Mouse (Mus musculus) intestine, postnatal 0 days (tissue): Measurements from ENCODE around the gene Mast4. TPM values are rescaled to one million over a fixed set of nuclear protein-coding genes. Genes with fewer than 3 reads are reported as not detected.

Source experiments
- ATAC-seq: fragments of 200-750 bp; cut with Nextera tagmentation; 2 replicates; pipeline ENCODE4 v1.8.0; 2017; ENCODE audit warnings: mild to moderate bottlenecking, moderate TSS enrichment, moderate library complexity
- H3K27ac ChIP-seq: fragments of 300-500 bp; sonication (generic); 2 replicates; pipeline ENCODE4 v1.5.1; 2014; ENCODE audit warnings: mild to moderate bottlenecking, low read depth, low read length, moderate library complexity
- H3K27me3 ChIP-seq: fragments of 300-500 bp; sonication (generic); replicated peaks from 2 replicates; pipeline ENCODE4 v1.6.1; 2014; ENCODE audit warnings: low read length, mixed read lengths; ENCODE audit not compliant: control insufficient read depth, insufficient read depth
- H3K36me3 ChIP-seq: fragments of 300-500 bp; sonication (generic); 2 replicates; pipeline ENCODE4 v1.6.1; 2014; ENCODE audit warnings: mild to moderate bottlenecking, moderate library complexity; ENCODE audit not compliant: control insufficient read depth, insufficient read depth
- H3K4me1 ChIP-seq: fragments of 300-500 bp; sonication (generic); replicated peaks from 2 replicates; pipeline ENCODE4 v1.6.1; 2014; ENCODE audit warnings: antibody characterized with exemption, low read length, mixed read lengths; ENCODE audit not compliant: control insufficient read depth, insufficient read depth
- H3K4me2 ChIP-seq: fragments of 300-500 bp; sonication (generic); replicated peaks from 2 replicates; pipeline ENCODE4 v1.6.1; 2014; ENCODE audit warnings: low read depth, mild to moderate bottlenecking, moderate library complexity
- H3K4me3 ChIP-seq: fragments of 300-500 bp; sonication (generic); 2 replicates; pipeline ENCODE4 v1.5.1; 2014; ENCODE audit warnings: low read depth, low read length
- H3K9ac ChIP-seq: fragments of 300-500 bp; sonication (generic); 2 replicates; pipeline ENCODE4 v1.6.1; 2014; ENCODE audit warnings: mild to moderate bottlenecking, low read depth, low read length
- H3K9me3 ChIP-seq: fragments of 300-500 bp; sonication (generic); 2 replicates; pipeline ENCODE4 v1.6.1; 2016; ENCODE audit warnings: mixed run types; ENCODE audit not compliant: control insufficient read depth
- CTCF ChIP-seq: sonication (generic); IDR thresholded peaks from 2 replicates; pipeline ENCODE4 v1.5.1; 2016; ENCODE audit warnings: low read depth, mild to moderate bottlenecking, control low read depth, antibody characterized with exemption, moderate library complexity
- WGBS: fragments of 180-500 bp; shearing (Covaris S2); extraction: QIAGEN DNeasy Blood & Tissue Kit; methylation state at CpG from one replicate; pipeline ENCODE4 v1.1.7; 2014; 5-methylcytosine and 5-hydroxymethylcytosine counted together
- polyA plus RNA-seq: library from polyadenylated mRNA; unstranded; fragments of >200 nt; fragmentation: Nextera tagmentation; extraction: Ambion mirVana; gene quantifications from 2 replicates; pipeline ENCODE4 v1.2.1, GENCODE M21; 2015

The Mast4 gene
- polyA plus RNA-seq, 1 experiment from 2014 or later, result 6.1 TPM

GRCm38 (mm10) chr13:102774786-102775201 lies 559.5 kb downstream of the Mast4 start:
- Histone ChIP-seq H3K27ac (no peak overlapping the region), H3K9me3 (no peaks in the 10 kb centered on the region), H3K4me3 (no peak overlapping the region), H3K4me1 (no peaks in the 10 kb centered on the region), H3K36me3 (peaks cover 23% of the 10 kb centered on the region), H3K27me3 (no peaks in the 10 kb centered on the region), H3K9ac (no peak overlapping the region), H3K4me2 (no peak overlapping the region)
- 74% methylated on average over 7 of the region's 7 CpGs for WGBS
- ATAC-seq, result no peak
- TF ChIP-seq CTCF, result peak; percentile 24; the same call in 1 of the 2 replicates

DNA sequence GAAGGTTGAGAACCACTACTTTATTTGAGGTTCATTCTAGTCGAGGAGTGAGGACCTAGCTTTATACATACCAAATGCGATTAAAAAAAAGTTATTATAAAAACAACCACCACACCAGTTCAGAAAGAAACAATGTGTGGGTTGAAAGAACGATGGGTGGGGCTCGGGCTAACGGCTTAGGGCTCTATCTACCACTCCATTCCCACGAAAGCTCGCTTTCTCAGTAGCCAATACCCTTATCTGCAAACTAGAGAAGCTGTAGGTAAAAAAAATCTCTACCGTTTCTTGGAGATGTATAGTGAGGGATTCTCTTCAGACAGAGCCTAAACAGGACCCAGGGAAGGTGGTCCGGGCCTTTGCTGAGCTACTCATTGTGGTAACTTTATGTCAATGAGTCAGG lies 561.1 kb downstream of the Mast4 start:
- H3K4me1 ChIP-seq, result no peaks in the 10 kb centered on the region
- peaks cover 23% of the 10 kb centered on the region for H3K36me3 ChIP-seq
- H3K9me3 ChIP-seq, result no peaks in the 10 kb centered on the region
- H3K4me3 ChIP-seq, result no peak overlapping the region
- no peak overlapping the region for H3K27ac ChIP-seq
- no peak overlapping the region for H3K9ac ChIP-seq
- no peak overlapping the region for H3K4me2 ChIP-seq
- no peaks in the 10 kb centered on the region for H3K27me3 ChIP-seq
- WGBS, result 82% methylated on average over 9 of the region's 9 CpGs
- no peak for TF ChIP-seq CTCF
- no peak for ATAC-seq

- H3K9ac ChIP-seq, result no peak overlapping the region
- H3K36me3 ChIP-seq, result peaks cover 45% of the 10 kb centered on the region
- 53% methylated on average over 8 of the region's 8 CpGs for WGBS
- no peak overlapping the region for H3K4me3 ChIP-seq
- no peak overlapping the region for H3K27ac ChIP-seq
- H3K27me3 ChIP-seq, result no peaks in the 10 kb centered on the region
- no peak for ATAC-seq
- TF ChIP-seq CTCF, result no peak
- no peak overlapping the region for H3K4me2 ChIP-seq
- no peaks in the 10 kb centered on the region for H3K9me3 ChIP-seq
- H3K4me1 ChIP-seq, result no peaks in the 10 kb centered on the region
Observed at GRCm38 (mm10) chr13:102770194-102770593, 564.1 kb downstream of the Mast4 start.

- H3K4me3 ChIP-seq, result no peak overlapping the region
Observed at GRCm38 (mm10) chr13:102768512-102768911, 565.8 kb downstream of the Mast4 start.

DNA sequence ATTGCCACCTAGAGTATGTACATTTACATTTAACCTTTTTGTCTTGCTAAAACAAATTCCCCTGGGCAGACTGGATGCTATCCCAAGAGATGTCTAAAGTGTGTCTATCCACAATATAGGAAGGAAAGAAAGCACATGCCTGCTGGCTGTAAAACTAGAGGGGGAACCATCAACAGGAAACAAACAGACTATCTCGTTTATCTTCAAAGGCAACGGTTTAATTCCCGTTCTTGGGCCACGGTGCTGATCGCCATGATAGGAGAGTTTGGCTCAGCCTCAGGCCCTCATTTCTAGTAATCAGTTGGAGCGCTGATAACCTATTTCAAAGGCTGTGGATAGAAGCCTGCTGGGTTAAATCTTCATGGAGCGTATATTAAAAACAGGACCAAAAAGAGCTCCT lies 567.2 kb downstream of the Mast4 start:
- H3K4me2 ChIP-seq, result no peak overlapping the region
- WGBS, result 78% methylated on average over 7 of the region's 7 CpGs
- no peak overlapping the region for H3K4me3 ChIP-seq
- no peaks in the 10 kb centered on the region for H3K9me3 ChIP-seq
- no peaks in the 10 kb centered on the region for H3K27me3 ChIP-seq
- H3K27ac ChIP-seq, result no peak overlapping the region
- peaks cover 41% of the 10 kb centered on the region; the same call in 1 of the 2 replicates for H3K36me3 ChIP-seq
- TF ChIP-seq CTCF, result no peak
- ATAC-seq, result no peak
- no peaks in the 10 kb centered on the region for H3K4me1 ChIP-seq
- H3K9ac ChIP-seq, result no peak overlapping the region

More at GRCm38 (mm10) chr13:102768512-102768911, 565.8 kb downstream of the Mast4 start:
- WGBS, result 92% methylated on average over 11 of the region's 11 CpGs
- no peak overlapping the region for H3K4me2 ChIP-seq
- H3K9ac ChIP-seq, result no peak overlapping the region
- no peaks in the 10 kb centered on the region for H3K4me1 ChIP-seq
- no peak overlapping the region for H3K27ac ChIP-seq
- H3K36me3 ChIP-seq, result peaks cover 49% of the 10 kb centered on the region
- H3K27me3 ChIP-seq, result no peaks in the 10 kb centered on the region
- no peak for ATAC-seq
- H3K9me3 ChIP-seq, result no peaks in the 10 kb centered on the region
- TF ChIP-seq CTCF, result no peak

DNA sequence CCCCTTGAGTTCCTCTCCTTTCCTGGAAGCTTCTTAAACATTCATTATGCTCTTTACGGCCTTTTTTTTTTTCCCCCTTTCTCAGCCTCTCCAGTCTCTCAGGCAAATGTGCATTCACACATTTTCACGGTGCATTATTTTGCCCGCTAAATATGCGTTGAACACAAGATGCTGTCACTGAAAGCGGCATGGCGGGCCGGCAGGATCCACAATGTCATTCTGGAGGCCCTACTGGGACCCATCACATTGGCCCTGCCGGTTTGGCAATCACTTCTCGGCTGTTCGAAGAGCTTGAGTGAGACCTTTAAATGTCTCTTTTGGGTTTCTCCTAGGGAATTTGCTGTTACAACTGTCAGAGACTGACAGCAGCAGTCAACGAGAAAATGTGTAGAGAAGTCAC lies 569.1 kb downstream of the Mast4 start:
- TF ChIP-seq CTCF, result no peak
- H3K27me3 ChIP-seq, result no peaks in the 10 kb centered on the region
- no peaks in the 10 kb centered on the region for H3K9me3 ChIP-seq
- ATAC-seq, result no peak
- no peak overlapping the region for H3K9ac ChIP-seq
- peaks cover 38% of the 10 kb centered on the region for H3K36me3 ChIP-seq
- H3K27ac ChIP-seq, result no peak overlapping the region
- no peaks in the 10 kb centered on the region for H3K4me1 ChIP-seq
- no peak overlapping the region for H3K4me2 ChIP-seq
- no peak overlapping the region for H3K4me3 ChIP-seq
- WGBS, result 95% methylated on average over 11 of the region's 11 CpGs

- no peaks in the 10 kb centered on the region for H3K4me1 ChIP-seq
- no peak overlapping the region for H3K4me2 ChIP-seq
- H3K27ac ChIP-seq, result no peak overlapping the region
- 96% methylated on average over 1 of the region's 1 CpGs for WGBS
- ATAC-seq, result no peak
- H3K9me3 ChIP-seq, result no peaks in the 10 kb centered on the region
- peaks cover 46% of the 10 kb centered on the region for H3K36me3 ChIP-seq
- TF ChIP-seq CTCF, result no peak
- H3K27me3 ChIP-seq, result no peaks in the 10 kb centered on the region
- H3K4me3 ChIP-seq, result no peak overlapping the region
- no peak overlapping the region for H3K9ac ChIP-seq
Observed at GRCm38 (mm10) chr13:102764218-102764617, 570.1 kb downstream of the Mast4 start.
